Mouse (Mus musculus) erythroblast, embryonic 14.5 days (primary cell): ENCODE measurements around the gene E2f6.

Experiments
- GATA1 ChIP-seq: IDR thresholded peaks from 2 replicates; pipeline ENCODE4 v1.6.1; 2012; ENCODE audit warnings: low read length, inconsistent platforms, mixed read lengths
- TAL1 ChIP-seq: IDR thresholded peaks from 3 replicates; pipeline ENCODE4 v1.6.1; 2012; ENCODE audit warnings: low read length, inconsistent platforms, mixed read lengths

DNA sequence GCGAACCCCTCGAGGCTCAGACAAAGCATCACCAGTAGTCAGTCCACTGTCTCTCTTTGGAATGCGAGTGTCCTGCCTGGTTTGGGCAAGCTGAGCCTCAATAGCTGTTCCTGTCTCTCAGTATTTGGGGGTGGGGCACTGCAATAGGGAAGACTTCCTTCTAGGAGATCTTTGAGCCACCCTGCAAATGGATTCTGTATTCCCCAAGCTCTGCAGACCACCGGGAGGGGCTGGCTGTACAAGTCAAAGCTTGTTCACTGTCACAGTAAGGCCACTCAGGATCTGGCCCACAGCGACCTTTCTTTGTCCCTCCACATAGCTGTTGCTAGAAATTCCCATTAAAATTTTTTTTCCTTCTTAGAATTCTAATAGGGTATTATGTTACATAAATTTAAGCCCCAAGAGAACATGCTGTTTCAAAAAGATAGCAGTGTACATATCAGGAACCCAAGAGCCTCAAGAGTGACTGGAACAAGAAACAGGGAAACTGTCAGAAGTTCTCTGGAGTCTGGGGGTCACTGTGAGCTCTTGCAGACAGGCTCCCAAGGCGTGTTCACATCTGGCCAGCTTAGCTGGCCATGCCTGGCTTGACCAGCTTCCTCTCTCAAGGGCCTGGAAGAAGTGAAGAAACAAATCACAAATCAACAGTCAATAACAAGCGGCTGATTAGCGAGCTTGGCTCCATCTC is 58.5 kb downstream of the E2f6 start:
- TF ChIP-seq TAL1, result no peak
- no peak for TF ChIP-seq GATA1
